Mouse (Mus musculus) hindbrain, embryonic 15.5 days (tissue): Measurements from ENCODE around the gene Rps6ka1. TPM values are rescaled to one million over a fixed set of nuclear protein-coding genes. Genes with fewer than 3 reads are reported as not detected.
"Not testable (repeated sequence)": the region's sequence is repeated elsewhere in the genome, so short reads cannot be mapped to it uniquely, and the experiment has no call there.

Experiments used
- ATAC-seq: fragments of 200-750 bp; cut with Nextera tagmentation; 2 replicates; pipeline ENCODE4 v1.8.0; 2017; ENCODE audit warnings: low read depth, moderate number of reproducible peaks, moderate TSS enrichment; ENCODE audit not compliant: low FRiP score
- H3K27ac ChIP-seq: fragments of 300-500 bp; sonication (generic); replicated peaks from 2 replicates; pipeline ENCODE4 v1.5.1; 2015; ENCODE audit warnings: mild to moderate bottlenecking, inconsistent platforms
- H3K27me3 ChIP-seq: fragments of 300-500 bp; sonication (generic); 2 replicates; pipeline ENCODE4 v1.6.1; 2015; ENCODE audit warnings: control low read depth, inconsistent platforms
- H3K36me3 ChIP-seq: fragments of 300-500 bp; sonication (generic); 2 replicates; pipeline ENCODE4 v1.6.1; 2015; ENCODE audit warnings: control low read depth, inconsistent platforms
- H3K4me1 ChIP-seq: fragments of 300-500 bp; sonication (generic); replicated peaks from 2 replicates; pipeline ENCODE4 v1.6.1; 2015; ENCODE audit warnings: control low read depth, inconsistent platforms
- H3K4me2 ChIP-seq: fragments of 300-500 bp; sonication (generic); 2 replicates; pipeline ENCODE4 v1.6.1; 2015; ENCODE audit warnings: moderate library complexity, mild to moderate bottlenecking, inconsistent platforms
- H3K4me3 ChIP-seq: fragments of 300-500 bp; sonication (generic); 2 replicates; pipeline ENCODE4 v1.5.1; 2015; ENCODE audit warnings: mild to moderate bottlenecking, inconsistent platforms
- H3K9ac ChIP-seq: fragments of 300-500 bp; sonication (generic); 2 replicates; pipeline ENCODE4 v1.6.1; 2015; ENCODE audit warnings: inconsistent platforms
- H3K9me3 ChIP-seq: fragments of 300-500 bp; sonication (generic); 2 replicates; pipeline ENCODE4 v1.6.1; 2016; ENCODE audit warnings: control low read depth, inconsistent platforms
- WGBS: fragments of 180-500 bp; shearing (Covaris S2); methylation state at CpG from one replicate; pipeline ENCODE4 v1.1.7; 2015; 5-methylcytosine and 5-hydroxymethylcytosine counted together
- polyA plus RNA-seq: library from polyadenylated mRNA; unstranded; fragments of >200 nt; fragmentation: Nextera tagmentation; extraction: Ambion mirVana; gene quantifications from 2 replicates; pipeline ENCODE4 v1.2.1, GENCODE M21; 2015

Gene Rps6ka1
- 25.0 and 25.6 TPM in 2 replicates for polyA plus RNA-seq

- ATAC-seq, result peak; percentile 91
- H3K4me1 ChIP-seq, result peaks cover 20% of the 10 kb centered on the region
- H3K27ac ChIP-seq, result peak within 1 kb of the TSS; percentile 85
- H3K4me2 ChIP-seq, result peak within 1 kb of the TSS; percentile 96
- under 1% methylated on average over 61 of the region's 61 CpGs for WGBS
- H3K4me3 ChIP-seq, result peak within 1 kb of the TSS; percentile 92
- H3K36me3 ChIP-seq, result no peaks in the 10 kb centered on the region
- H3K27me3 ChIP-seq, result no peaks in the 10 kb centered on the region
- peak within 1 kb of the TSS; percentile 80 for H3K9ac ChIP-seq
- no peaks in the 10 kb centered on the region for H3K9me3 ChIP-seq
These were observed at the start of gene Rps6ka1 for GRCm38 (mm10) chr4:133887672-133888453. Gene Rps6ka1 (minus strand): TSS chr4:133887797.

GRCm38 (mm10) chr4:133931785-133932184 is 44.2 kb upstream of the Rps6ka1 start:
- no peak overlapping the region for H3K27ac ChIP-seq
- H3K4me2 ChIP-seq, result no peak overlapping the region
- H3K9ac ChIP-seq, result no peak overlapping the region
- WGBS, result 80% methylated on average over 3 of the region's 3 CpGs
- H3K4me3 ChIP-seq, result no peak overlapping the region
- no peaks in the 10 kb centered on the region for H3K36me3 ChIP-seq
- no peak for ATAC-seq
- no peaks in the 10 kb centered on the region for H3K4me1 ChIP-seq
- no peaks in the 10 kb centered on the region for H3K9me3 ChIP-seq
- no peaks in the 10 kb centered on the region for H3K27me3 ChIP-seq

- H3K4me3 ChIP-seq, result no peak overlapping the region
- no peak overlapping the region for H3K27ac ChIP-seq
- no peaks in the 10 kb centered on the region for H3K9me3 ChIP-seq
- no peaks in the 10 kb centered on the region for H3K36me3 ChIP-seq
- H3K27me3 ChIP-seq, result no peaks in the 10 kb centered on the region
- no peak overlapping the region for H3K9ac ChIP-seq
- H3K4me2 ChIP-seq, result no peak overlapping the region
- no peaks in the 10 kb centered on the region for H3K4me1 ChIP-seq
- ATAC-seq, result no peak
- 16% methylated on average over 10 of the region's 10 CpGs for WGBS
These were observed 43.8 kb upstream of the Rps6ka1 start for GRCm38 (mm10) chr4:133931349-133931748.

GRCm38 (mm10) chr4:133929278-133929670 is 41.7 kb upstream of the Rps6ka1 start:
- no peak overlapping the region for H3K4me2 ChIP-seq
- H3K27me3 ChIP-seq, result no peaks in the 10 kb centered on the region
- WGBS, result 37% methylated on average over 7 of the region's 7 CpGs
- no peak overlapping the region for H3K9ac ChIP-seq
- no peak overlapping the region for H3K4me3 ChIP-seq
- no peaks in the 10 kb centered on the region for H3K4me1 ChIP-seq
- H3K27ac ChIP-seq, result no peak overlapping the region
- ATAC-seq, result no peak
- H3K9me3 ChIP-seq, result no peaks in the 10 kb centered on the region
- no peaks in the 10 kb centered on the region for H3K36me3 ChIP-seq

DNA sequence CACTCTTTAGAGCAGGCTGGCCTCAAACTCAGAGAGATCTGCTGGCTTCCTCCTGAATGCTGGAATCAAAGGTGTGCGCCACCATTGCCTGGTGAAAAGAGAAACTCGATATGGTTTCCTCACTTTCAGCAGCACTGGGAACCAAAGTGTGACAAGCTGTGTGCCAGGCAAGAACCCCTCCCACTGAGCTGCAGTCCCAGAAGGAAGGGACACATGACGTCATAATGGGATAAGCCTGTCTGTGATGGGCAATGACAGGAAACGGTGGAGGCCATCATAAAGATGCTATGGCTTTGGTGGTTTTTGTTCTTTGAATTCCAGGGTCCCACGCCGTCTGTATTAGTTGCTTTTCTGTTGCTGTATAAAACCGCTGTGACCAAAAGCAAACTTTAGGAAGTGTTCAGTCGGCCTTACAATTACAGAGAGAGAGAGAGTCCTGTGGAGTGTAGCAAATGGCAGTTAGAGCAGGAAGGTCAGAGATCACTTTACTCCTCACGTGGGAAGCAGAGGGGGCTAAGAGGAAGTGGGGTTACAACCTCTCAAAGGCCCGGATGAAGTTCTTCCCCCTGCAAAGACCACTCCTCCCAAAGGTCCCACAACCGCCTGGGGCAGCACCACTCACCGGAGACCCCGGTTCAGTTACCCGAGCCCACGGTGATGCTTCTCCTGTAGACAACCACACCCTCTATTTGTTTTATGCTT is 41.1 kb upstream of the Rps6ka1 start:
- H3K36me3 ChIP-seq, result no peaks in the 10 kb centered on the region
- no peaks in the 10 kb centered on the region for H3K4me1 ChIP-seq
- no peak overlapping the region for H3K27ac ChIP-seq
- no peak overlapping the region for H3K4me2 ChIP-seq
- no peak overlapping the region for H3K9ac ChIP-seq
- no peak for ATAC-seq
- H3K27me3 ChIP-seq, result no peaks in the 10 kb centered on the region
- no peaks in the 10 kb centered on the region for H3K9me3 ChIP-seq
- 59% methylated on average over 15 of the region's 15 CpGs for WGBS
- no peak overlapping the region for H3K4me3 ChIP-seq

DNA sequence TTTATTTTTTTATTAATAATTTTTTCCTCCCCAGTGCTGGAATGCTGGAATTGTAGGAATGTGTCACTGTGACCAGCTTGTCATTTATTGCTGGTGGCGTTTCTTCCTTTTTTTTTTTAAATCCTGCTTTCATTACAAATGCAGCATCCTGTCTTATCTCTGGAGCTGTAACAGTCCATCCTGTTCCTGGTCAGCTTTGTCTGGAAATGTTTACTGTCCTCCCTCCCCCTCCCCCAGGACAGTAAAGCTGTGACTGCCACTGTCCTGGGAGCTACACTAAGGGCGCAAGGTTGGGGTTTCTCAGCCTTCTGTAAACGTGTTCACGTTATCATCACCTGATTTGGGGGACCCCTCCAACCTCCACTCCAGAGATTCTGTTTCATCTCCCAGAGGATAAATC is 37.6 kb upstream of the Rps6ka1 start:
- 79% methylated on average over 4 of the region's 4 CpGs for WGBS
- H3K4me3 ChIP-seq, result no peak overlapping the region
- no peaks in the 10 kb centered on the region for H3K36me3 ChIP-seq
- H3K27ac ChIP-seq, result no peak overlapping the region
- H3K9me3 ChIP-seq, result no peaks in the 10 kb centered on the region
- H3K4me2 ChIP-seq, result no peak overlapping the region
- no peaks in the 10 kb centered on the region for H3K4me1 ChIP-seq
- no peak for ATAC-seq
- no peak overlapping the region for H3K9ac ChIP-seq
- H3K27me3 ChIP-seq, result no peaks in the 10 kb centered on the region

DNA sequence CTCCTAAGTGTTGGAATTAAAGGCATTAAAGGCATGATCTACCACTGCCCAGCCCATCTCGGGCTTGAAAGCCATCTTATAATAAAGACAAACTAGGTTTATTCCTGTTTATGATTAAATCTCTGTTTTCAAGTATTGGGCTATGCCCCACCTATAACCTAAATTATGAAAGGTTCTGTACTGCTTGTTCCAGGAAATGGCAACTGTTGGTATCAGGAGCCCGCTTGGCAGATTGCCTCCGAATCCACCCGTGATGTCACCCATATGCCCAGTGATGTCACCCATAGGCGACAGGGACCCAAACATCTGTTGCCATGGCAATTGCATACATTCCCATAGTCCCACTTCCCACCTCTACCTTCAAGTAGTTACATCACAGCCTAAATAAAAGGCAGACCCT is 36.1 kb upstream of the Rps6ka1 start:
- H3K4me1 ChIP-seq, result no peaks in the 10 kb centered on the region
- no peaks in the 10 kb centered on the region for H3K27me3 ChIP-seq
- H3K36me3 ChIP-seq, result no peaks in the 10 kb centered on the region
- H3K9ac ChIP-seq, result no peak overlapping the region
- ATAC-seq, result no peak
- no peak overlapping the region for H3K4me2 ChIP-seq
- no peak overlapping the region for H3K27ac ChIP-seq
- no peak overlapping the region for H3K4me3 ChIP-seq
- 90% methylated on average over 5 of the region's 5 CpGs for WGBS
- no peaks in the 10 kb centered on the region for H3K9me3 ChIP-seq

- H3K4me2 ChIP-seq, H3K27me3 ChIP-seq, H3K27ac ChIP-seq, ATAC-seq, H3K4me3 ChIP-seq, H3K9ac ChIP-seq, H3K4me1 ChIP-seq, H3K36me3 ChIP-seq, H3K9me3 ChIP-seq: not testable (repeated sequence)
- 91% methylated on average over 22 of the region's 23 CpGs for WGBS
These were observed 30.7 kb upstream of the Rps6ka1 start for GRCm38 (mm10) chr4:133918093-133918825.

DNA sequence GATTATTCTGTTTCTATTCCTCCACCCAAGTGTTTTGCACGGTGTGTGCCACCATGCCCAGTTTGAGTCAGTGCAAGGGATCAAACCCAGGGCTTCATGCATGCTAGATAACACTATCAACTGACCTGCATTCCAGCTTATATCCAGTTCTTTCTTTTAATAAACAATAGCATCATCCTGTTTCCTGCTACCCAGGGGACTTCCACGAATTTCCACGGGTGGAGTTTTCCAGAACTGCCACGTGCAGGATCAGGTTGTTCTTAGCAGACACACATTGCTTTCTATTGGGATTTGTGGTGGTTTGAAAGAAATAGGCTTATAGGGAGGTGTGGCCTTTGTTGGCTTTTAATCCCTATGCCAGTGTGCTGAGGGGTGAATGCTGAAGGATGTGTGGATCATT is 24.4 kb upstream of the Rps6ka1 start:
- ATAC-seq, result no peak

DNA sequence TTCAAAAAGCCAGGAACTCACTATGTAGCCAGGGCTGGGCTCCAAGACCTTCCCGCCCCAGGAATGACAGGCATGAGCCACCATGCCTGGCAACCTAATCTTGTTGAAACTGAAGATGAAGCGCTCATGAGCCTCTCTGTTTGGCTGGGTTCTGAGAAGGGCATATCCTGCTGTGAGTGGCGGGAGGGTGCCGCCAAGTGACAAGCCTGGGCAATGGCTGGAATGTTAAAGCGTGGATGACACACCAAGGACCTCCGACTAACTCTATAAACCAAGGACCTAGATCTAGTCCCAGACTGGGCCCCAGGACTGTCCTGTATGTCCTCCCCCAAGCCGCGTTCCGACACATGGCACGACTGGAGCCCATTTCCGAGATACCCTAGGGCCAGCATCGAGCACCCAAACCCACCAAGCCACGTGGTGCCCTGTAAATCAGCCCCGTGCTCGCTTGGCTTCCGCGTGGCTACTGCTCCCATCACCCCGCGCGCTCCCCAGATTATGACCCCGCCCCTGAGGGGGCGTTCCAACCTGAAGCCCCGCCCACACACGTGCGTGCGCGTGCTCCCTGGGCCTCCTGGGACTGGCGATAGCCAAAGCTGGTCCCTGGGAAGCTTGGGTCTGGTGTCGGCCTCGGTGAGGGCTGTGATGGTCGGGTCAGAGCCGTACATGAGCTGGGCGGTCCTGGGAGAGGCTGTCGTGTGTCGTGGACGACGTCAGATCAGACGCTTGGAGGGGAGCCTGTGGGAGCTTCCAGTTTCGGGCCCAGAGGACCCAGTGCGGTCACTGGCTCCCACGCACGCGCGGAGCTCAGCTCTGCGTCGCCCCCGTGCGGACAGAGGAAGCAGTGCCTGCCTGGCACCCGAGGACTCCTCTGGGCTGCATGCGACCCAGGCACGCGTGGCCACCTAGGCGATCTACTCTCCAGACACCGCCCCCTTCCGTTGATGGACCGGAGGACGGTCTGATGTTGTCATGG is 22.9 kb upstream of the Rps6ka1 start:
- Histone ChIP-seq H3K9me3 (no peaks in the 10 kb centered on the region), H3K27me3 (no peaks in the 10 kb centered on the region), H3K9ac (peak overlapping the region; percentile 45), H3K36me3 (no peaks in the 10 kb centered on the region), H3K4me3 (peak overlapping the region; percentile 51), H3K4me2 (peak overlapping the region; percentile 67), H3K27ac (peak overlapping the region; percentile 92), H3K4me1 (peaks cover 11% of the 10 kb centered on the region)
- under 1% methylated on average over 57 of the region's 57 CpGs for WGBS
- peak; percentile 97 for ATAC-seq

More for the DNA sequence above, 24.4 kb upstream of the Rps6ka1 start:
- Histone ChIP-seq H3K4me1 (peaks cover 11% of the 10 kb centered on the region), H3K27me3 (no peaks in the 10 kb centered on the region), H3K4me3 (no peak overlapping the region), H3K9ac (no peak overlapping the region), H3K9me3 (no peaks in the 10 kb centered on the region), H3K4me2 (no peak overlapping the region), H3K36me3 (no peaks in the 10 kb centered on the region), H3K27ac (no peak overlapping the region; the same call in 1 of the 2 replicates)
- WGBS, result 90% methylated on average over 4 of the region's 4 CpGs

DNA sequence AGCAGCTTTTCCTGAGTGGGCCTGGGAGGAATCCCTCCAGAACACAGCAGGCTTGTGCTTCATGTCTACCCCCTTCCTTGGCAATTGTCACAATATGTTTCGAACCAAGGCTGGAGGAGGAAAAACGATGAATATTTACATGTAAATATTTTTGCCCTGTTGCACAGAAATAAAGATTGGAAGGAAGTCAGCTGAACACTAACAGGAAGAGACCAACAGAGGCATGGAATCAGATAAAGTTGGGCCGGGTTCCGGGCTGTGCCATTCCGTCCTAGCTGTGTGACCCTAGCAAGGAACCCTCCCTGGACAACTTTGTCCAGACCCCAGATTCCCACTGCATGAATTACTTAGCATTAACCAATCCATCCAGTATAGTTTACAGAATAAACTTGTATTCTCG is 20.5 kb upstream of the Rps6ka1 start:
- H3K4me1 ChIP-seq, result peaks cover 11% of the 10 kb centered on the region
- H3K27ac ChIP-seq, result no peak overlapping the region
- no peaks in the 10 kb centered on the region for H3K9me3 ChIP-seq
- no peaks in the 10 kb centered on the region for H3K36me3 ChIP-seq
- 90% methylated on average over 6 of the region's 6 CpGs for WGBS
- no peaks in the 10 kb centered on the region for H3K27me3 ChIP-seq
- H3K4me3 ChIP-seq, result no peak overlapping the region
- no peak overlapping the region for H3K4me2 ChIP-seq
- ATAC-seq, result no peak
- no peak overlapping the region for H3K9ac ChIP-seq
